ENCODE assay signal across 8 mouse cellular contexts in the genomic region with DNA sequence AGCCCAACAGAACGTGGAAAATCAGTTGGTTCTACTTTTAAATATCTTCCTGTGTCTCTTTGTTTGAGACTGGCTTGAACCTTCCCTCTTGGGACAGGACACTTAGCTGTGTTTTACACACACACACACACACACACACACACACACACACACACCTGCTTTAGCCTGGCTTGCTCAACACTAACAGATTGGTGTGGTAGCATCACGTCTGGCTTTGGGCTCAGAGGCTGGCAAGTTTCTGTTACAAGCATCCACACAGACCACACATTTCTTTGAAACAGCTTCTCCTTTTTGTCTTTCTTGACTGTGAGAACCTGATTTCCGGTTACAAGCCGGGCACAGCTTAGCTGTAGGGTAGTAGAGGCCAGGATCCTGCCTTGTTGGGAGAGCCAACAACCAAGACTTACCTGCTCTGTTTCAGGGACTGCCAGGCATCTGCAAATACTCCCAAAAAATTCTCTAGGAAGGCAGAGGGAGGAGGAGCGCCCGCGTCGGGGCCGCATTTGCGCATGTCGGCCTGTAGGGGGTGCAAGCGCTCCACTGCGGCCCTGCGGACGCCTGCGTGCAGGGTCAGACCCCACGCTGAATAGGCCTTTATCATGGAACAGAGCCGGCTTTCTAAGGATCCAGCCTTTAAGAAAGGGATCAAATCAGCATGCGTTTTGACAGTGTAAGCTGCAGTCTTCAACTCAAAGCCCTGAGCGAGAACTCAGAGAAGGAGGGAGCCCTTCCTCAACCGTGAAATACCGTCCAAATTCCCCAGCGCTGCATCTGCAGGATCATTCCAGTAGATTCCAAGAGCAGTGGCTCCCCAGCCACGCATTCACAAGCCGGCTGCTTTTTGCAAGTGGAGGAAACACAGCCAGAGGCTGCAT.
A peak's percentile ranks its signal among the peaks of the same experiment; 100 is the strongest.
DNase-seq lines count a peak whose midpoint lies in the region; ATAC-seq lines count a peak whose summit lies in the region.
"Had no signal": no experiment of that assay in that cellular context is flagged by ENCODE, and none has a peak within 500 bp of the region (broad histone marks: within the 10 kb centered on the region; RNA-seq: fewer than 3 reads in every experiment).

No protein-coding gene starts in this region.

- peak overlapping the region; percentile 41 for H3K4me3 ChIP-seq in embryonic facial prominence, embryonic 10.5 days
- peak overlapping the region; percentile 14; the same call in 1 of the 2 replicates for H3K4me3 ChIP-seq in midbrain, embryonic 15.5 days
- H3K4me3 ChIP-seq: megakaryocyte, embryonic 14.5 days had no signal

- H3K9ac ChIP-seq in midbrain, embryonic 15.5 days = peak overlapping the region; percentile 8; the same call in 1 of the 2 replicates

- peak overlapping the region; percentile 45 for H3K4me2 ChIP-seq in midbrain, embryonic 15.5 days

- H3K36me3 ChIP-seq in embryonic facial prominence, embryonic 10.5 days (replicated peaks) = no peaks in the 10 kb centered on the region
- H3K36me3 ChIP-seq in midbrain, embryonic 15.5 days (replicated peaks) = no peaks in the 10 kb centered on the region

- intact Hi-C loops in left cerebral cortex, postnatal 4 days (cut with DNase I) = loop anchor here (5.0 kb wide), 2 partner anchors 499 to 1164 kb away; no protein-coding TSS in a partner anchor

- peaks cover 25% of the 10 kb centered on the region for H3K4me1 ChIP-seq in embryonic facial prominence, embryonic 10.5 days
- H3K4me1 ChIP-seq in midbrain, embryonic 15.5 days = peaks cover 19% of the 10 kb centered on the region

- WGBS in embryonic facial prominence, embryonic 10.5 days = 3% methylated on average over 25 of the region's 25 CpGs
- 1% methylated on average over 25 of the region's 25 CpGs for WGBS in midbrain, embryonic 15.5 days

- peak; percentile 94 for ATAC-seq in midbrain, embryonic 15.5 days (replicated peaks)

- peak; percentile 70 for DNase-seq in brain, adult 2 months (ENCODE audit: low read depth, low spot score)
- peak; percentile 89 for DNase-seq in embryonic facial prominence, embryonic 10.5 days (ENCODE audit: low spot score)
- peak; percentile 24 to 78 for DNase-seq in heart, adult 18-20 months
- DNase-seq in kidney, adult 18-20 months = peak; percentile 74
- peak; percentile 74 for DNase-seq in left cerebral cortex, postnatal 4 days
- peak; percentile 85 for DNase-seq in testis, postnatal 10 days (ENCODE audit: low spot score)

- H3K27me3 ChIP-seq in embryonic facial prominence, embryonic 10.5 days (replicated peaks; ENCODE audit: low read depth, poor library complexity, severe bottlenecking) = peaks cover 89% of the 10 kb centered on the region
- H3K27me3 ChIP-seq in midbrain, embryonic 15.5 days (replicated peaks) = peaks cover 18% of the 10 kb centered on the region
- H3K27me3 ChIP-seq: megakaryocyte, embryonic 14.5 days had no signal

- no peaks in the 10 kb centered on the region for H3K9me3 ChIP-seq in embryonic facial prominence, embryonic 10.5 days
- no peaks in the 10 kb centered on the region for H3K9me3 ChIP-seq in midbrain, embryonic 15.5 days
- H3K9me3 ChIP-seq: megakaryocyte, embryonic 14.5 days had no signal

- peak overlapping the region; percentile 67 for H3K27ac ChIP-seq in embryonic facial prominence, embryonic 10.5 days (replicated peaks)
- peak overlapping the region; percentile 77 for H3K27ac ChIP-seq in midbrain, embryonic 15.5 days

Comparison
In these comparisons a context has a peak if more than half of its experiments do, and no peak if none do; other contexts are left out.
1. Peak in every context shown above with its lines: DNase-seq, ATAC-seq, H3K4me3 ChIP-seq and H3K27ac ChIP-seq.